Mouse (Mus musculus) macrophage (primary cell): ENCODE data around the gene Nxpe3. TPM values are rescaled to one million over a fixed set of nuclear protein-coding genes. Genes with fewer than 3 reads are reported as not detected.
"Not testable (repeated sequence)": the region's sequence is repeated elsewhere in the genome, so short reads cannot be mapped to it uniquely, and the experiment has no call there.

Experiments
- H3K27ac ChIP-seq: fragments of 350-480 bp; formaldehyde crosslinking; 2 replicates; pipeline ENCODE4 v1.9.0; 2021
- H3K36me3 ChIP-seq: fragments of 350-480 bp; formaldehyde crosslinking; 2 replicates; pipeline ENCODE4 v1.9.0; 2021; ENCODE audit errors: inconsistent target
- H3K4me3 ChIP-seq: fragments of 350-480 bp; formaldehyde crosslinking; 2 replicates; pipeline ENCODE4 v1.9.0; 2021; ENCODE audit errors: inconsistent target
- H3K79me2 ChIP-seq: fragments of 350-480 bp; formaldehyde crosslinking; 2 replicates; pipeline ENCODE4 v1.9.0; 2021; ENCODE audit errors: inconsistent target
- WGBS: methylation state at CpG from one replicate; pipeline ENCODE4 v1.1.7; 2026; ENCODE audit warnings: inconsistent platforms; ENCODE audit not compliant: missing documents; 5-methylcytosine and 5-hydroxymethylcytosine counted together
- polyA plus RNA-seq: library from polyadenylated mRNA; stranded (reverse); fragments of 250-400 nt; gene quantifications from 3 replicates; pipeline ENCODE4 v1.2.4, GENCODE M21; 2018; ENCODE audit warnings: inconsistent platforms

Nxpe3 gene
- polyA plus RNA-seq, 1 experiment from 2014 or later = 0.04 TPM

GRCm38 (mm10) chr16:55861104-55861503 lies 34.0 kb downstream of the Nxpe3 start:
- Histone ChIP-seq H3K4me3 (no peak overlapping the region), H3K36me3 (no peaks in the 10 kb centered on the region), H3K27ac (no peak overlapping the region), H3K79me2 (no peaks in the 10 kb centered on the region)
- WGBS = 96% methylated on average over 3 of the region's 3 CpGs

- 96% methylated on average over 4 of the region's 4 CpGs for WGBS
- not testable (repeated sequence) for H3K4me3 ChIP-seq, H3K79me2 ChIP-seq, H3K36me3 ChIP-seq, H3K27ac ChIP-seq
Observed at GRCm38 (mm10) chr16:55859421-55859820, 35.7 kb downstream of the Nxpe3 start.

- Histone ChIP-seq H3K36me3 (no peaks in the 10 kb centered on the region), H3K27ac (no peak overlapping the region), H3K79me2 (no peaks in the 10 kb centered on the region), H3K4me3 (no peak overlapping the region)
- 68% methylated on average over 6 of the region's 6 CpGs for WGBS
Observed at GRCm38 (mm10) chr16:55858465-55858864, 36.6 kb downstream of the Nxpe3 start.

GRCm38 (mm10) chr16:55852943-55853727 lies 42.0 kb downstream of the Nxpe3 start:
- Histone ChIP-seq H3K4me3 (no peak overlapping the region), H3K79me2 (no peaks in the 10 kb centered on the region), H3K27ac (no peak overlapping the region), H3K36me3 (no peaks in the 10 kb centered on the region)
- 62% methylated on average over 18 of the region's 19 CpGs for WGBS

- 86% methylated on average over 4 of the region's 4 CpGs for WGBS
- Histone ChIP-seq H3K27ac (no peak overlapping the region), H3K79me2 (no peaks in the 10 kb centered on the region), H3K4me3 (no peak overlapping the region), H3K36me3 (no peaks in the 10 kb centered on the region)
Observed at GRCm38 (mm10) chr16:55852515-55852914, 42.6 kb downstream of the Nxpe3 start.

- H3K36me3 ChIP-seq = no peaks in the 10 kb centered on the region
- no peaks in the 10 kb centered on the region for H3K79me2 ChIP-seq
- 94% methylated on average over 3 of the region's 3 CpGs for WGBS
- no peak overlapping the region for H3K27ac ChIP-seq
- H3K4me3 ChIP-seq = no peak overlapping the region
Observed at GRCm38 (mm10) chr16:55850485-55850884, 44.6 kb downstream of the Nxpe3 start.

- Histone ChIP-seq H3K27ac (no peak overlapping the region), H3K4me3 (no peak overlapping the region), H3K36me3 (no peaks in the 10 kb centered on the region), H3K79me2 (no peaks in the 10 kb centered on the region)
- 90% methylated on average over 8 of the region's 8 CpGs for WGBS
Observed at GRCm38 (mm10) chr16:55847679-55848078, 47.4 kb downstream of the Nxpe3 start.

- Histone ChIP-seq H3K79me2 (no peaks in the 10 kb centered on the region), H3K36me3 (no peaks in the 10 kb centered on the region), H3K27ac (no peak overlapping the region), H3K4me3 (no peak overlapping the region)
- 96% methylated on average over 3 of the region's 3 CpGs for WGBS
Observed at GRCm38 (mm10) chr16:55844847-55845246, 50.2 kb downstream of the Nxpe3 start.

GRCm38 (mm10) chr16:55843919-55844318 lies 51.2 kb downstream of the Nxpe3 start:
- 96% methylated on average over 12 of the region's 12 CpGs for WGBS
- H3K79me2 ChIP-seq = no peaks in the 10 kb centered on the region
- H3K27ac ChIP-seq = no peak overlapping the region
- no peaks in the 10 kb centered on the region for H3K36me3 ChIP-seq
- H3K4me3 ChIP-seq = no peak overlapping the region

GRCm38 (mm10) chr16:55843134-55843533 lies 52.0 kb downstream of the Nxpe3 start:
- Histone ChIP-seq H3K79me2 (no peaks in the 10 kb centered on the region), H3K27ac (no peak overlapping the region), H3K4me3 (no peak overlapping the region), H3K36me3 (no peaks in the 10 kb centered on the region)
- 92% methylated on average over 5 of the region's 5 CpGs for WGBS

GRCm38 (mm10) chr16:55841506-55841905 lies 53.6 kb downstream of the Nxpe3 start:
- no peak overlapping the region for H3K4me3 ChIP-seq
- no peaks in the 10 kb centered on the region for H3K36me3 ChIP-seq
- H3K27ac ChIP-seq = no peak overlapping the region
- WGBS = 96% methylated on average over 6 of the region's 6 CpGs
- H3K79me2 ChIP-seq = no peaks in the 10 kb centered on the region; the same call in 1 of the 2 replicates

GRCm38 (mm10) chr16:55838510-55839474 lies 56.3 kb downstream of the Nxpe3 start, which contains the start of gene Nfkbiz:
Nfkbiz (minus strand) TSS chr16:55838899.
- Histone ChIP-seq H3K4me3 (peak within 1 kb of the TSS; percentile 49), H3K27ac (peak within 1 kb of the TSS; percentile 71), H3K79me2 (no peaks in the 10 kb centered on the region; the same call in 1 of the 2 replicates), H3K36me3 (no peaks in the 10 kb centered on the region)
- 2% methylated on average over 40 of the region's 40 CpGs for WGBS

- no peaks in the 10 kb centered on the region for H3K36me3 ChIP-seq
- H3K79me2 ChIP-seq = no peaks in the 10 kb centered on the region; the same call in 1 of the 2 replicates
- H3K4me3 ChIP-seq = peak overlapping the region; percentile 49
- H3K27ac ChIP-seq = peak overlapping the region; percentile 71
- 23% methylated on average over 3 of the region's 3 CpGs for WGBS
Observed at GRCm38 (mm10) chr16:55838129-55838509, 57.0 kb downstream of the Nxpe3 start.

- not testable (repeated sequence) for H3K4me3 ChIP-seq, H3K27ac ChIP-seq
- WGBS = 92% methylated on average over 7 of the region's 8 CpGs
Observed at GRCm38 (mm10) chr16:55837653-55838052, 57.4 kb downstream of the Nxpe3 start.

GRCm38 (mm10) chr16:55837168-55837567 lies 57.9 kb downstream of the Nxpe3 start:
- Histone ChIP-seq H3K36me3 (no peaks in the 10 kb centered on the region), H3K79me2 (no peaks in the 10 kb centered on the region; the same call in 1 of the 2 replicates), H3K27ac (no peak overlapping the region), H3K4me3 (no peak overlapping the region)
- 93% methylated on average over 2 of the region's 2 CpGs for WGBS

More at GRCm38 (mm10) chr16:55837653-55838052, 57.4 kb downstream of the Nxpe3 start:
- H3K36me3 ChIP-seq, H3K79me2 ChIP-seq: not testable (repeated sequence)
